Mouse (Mus musculus): ENCODE measurements around the gene Fcgrt.
A peak's percentile ranks its signal among the peaks of the same experiment; 100 is the strongest.

Gene Fcgrt

GRCm38 (mm10) chr7:45082401-45083299 lies 21.0 kb downstream of the Fcgrt start:
- DNase-seq, result peak; percentile 40

- no peak for DNase-seq
These were observed 22.6 kb downstream of the Fcgrt start for GRCm38 (mm10) chr7:45081016-45081415.

GRCm38 (mm10) chr7:45079856-45080255 lies 23.8 kb downstream of the Fcgrt start:
- peak; percentile 94 for DNase-seq

GRCm38 (mm10) chr7:45078513-45078912 lies 25.1 kb downstream of the Fcgrt start:
- peak; percentile 81 for DNase-seq

- DNase-seq, result no peak
These were observed 25.8 kb downstream of the Fcgrt start for GRCm38 (mm10) chr7:45077829-45078228.

GRCm38 (mm10) chr7:45077322-45077721 lies 26.3 kb downstream of the Fcgrt start:
- no peak for DNase-seq

- no peak for DNase-seq
These were observed 27.1 kb downstream of the Fcgrt start for GRCm38 (mm10) chr7:45076501-45076900.

GRCm38 (mm10) chr7:45075405-45075804 lies 28.2 kb downstream of the Fcgrt start:
- no peak for DNase-seq

- DNase-seq, result no peak
These were observed 29.7 kb downstream of the Fcgrt start for GRCm38 (mm10) chr7:45073949-45074348.

- no peak for DNase-seq
These were observed 30.4 kb downstream of the Fcgrt start for GRCm38 (mm10) chr7:45073171-45073707.

GRCm38 (mm10) chr7:45072230-45072629 lies 31.4 kb downstream of the Fcgrt start:
- no peak for DNase-seq

- no peak for DNase-seq
These were observed 34.0 kb downstream of the Fcgrt start for GRCm38 (mm10) chr7:45069671-45070070.

- peak; percentile 57 for DNase-seq
These were observed 35.7 kb downstream of the Fcgrt start for GRCm38 (mm10) chr7:45068000-45068318.

- DNase-seq, result no peak
These were observed 36.3 kb downstream of the Fcgrt start for GRCm38 (mm10) chr7:45067190-45067999.

- DNase-seq, result peak; percentile 97
These were observed 41.3 kb downstream of the Fcgrt start, which contains the start of the genes Nosip and Prrg2 for GRCm38 (mm10) chr7:45062239-45062835. Nosip (plus strand) TSS chr7:45062429. Prrg2 (minus strand) TSS chr7:45062677.

GRCm38 (mm10) chr7:45061532-45062075 lies 42.0 kb downstream of the Fcgrt start:
- peak; percentile 81 for DNase-seq

- no peak for DNase-seq
These were observed 43.0 kb downstream of the Fcgrt start for GRCm38 (mm10) chr7:45060632-45061122.

GRCm38 (mm10) chr7:45058607-45059571 lies 44.8 kb downstream of the Fcgrt start:
- DNase-seq, result no peak

GRCm38 (mm10) chr7:45056972-45057348 lies 46.7 kb downstream of the Fcgrt start:
- DNase-seq, result no peak

GRCm38 (mm10) chr7:45056329-45056971 lies 47.2 kb downstream of the Fcgrt start:
- no peak for DNase-seq
